Mouse (Mus musculus) spleen, adult 2 months (tissue): ENCODE data around the gene Lyar. TPM values are rescaled to one million over a fixed set of nuclear protein-coding genes. Genes with fewer than 3 reads are reported as not detected.
A peak's percentile ranks its signal among the peaks of the same experiment; 100 is the strongest.

Experiments used
- DNase-seq, 2 experiments: peaks; one replicate each; pipeline versions ENCODE4 v3.0.0 to v3.0.0-alpha.2; 2012 to 2021; ENCODE audit warnings: low spot score in 2 of 2, low read depth in 1 of 2
- H3K27ac ChIP-seq: fragments of 200-500 bp; 2 replicates; pipeline ENCODE4 v1.5.1; 2012; ENCODE audit warnings: low read length, inconsistent platforms; ENCODE audit not compliant: insufficient read depth
- H3K27me3 ChIP-seq: fragments of 200-500 bp; 2 replicates; pipeline ENCODE4 v1.6.1; 2012; ENCODE audit warnings: mild to moderate bottlenecking, moderate library complexity, low read length, inconsistent platforms; ENCODE audit not compliant: control insufficient read depth, insufficient read depth
- H3K36me3 ChIP-seq: fragments of 200-500 bp; 2 replicates; pipeline ENCODE4 v1.6.1; 2012; ENCODE audit warnings: mild to moderate bottlenecking, low read length, inconsistent platforms; ENCODE audit not compliant: control insufficient read depth, insufficient read depth
- H3K4me1 ChIP-seq: fragments of 200-500 bp; 2 replicates; pipeline ENCODE4 v1.6.1; 2011; ENCODE audit warnings: inconsistent platforms; ENCODE audit not compliant: control insufficient read depth, insufficient read depth, insufficient read length
- H3K4me3 ChIP-seq: fragments of 200-500 bp; 2 replicates; pipeline ENCODE4 v1.5.1; 2011; ENCODE audit warnings: mild to moderate bottlenecking, inconsistent platforms; ENCODE audit not compliant: insufficient read depth, insufficient read length; ENCODE audit errors: extremely low read depth
- CTCF ChIP-seq: fragments of 200-500 bp; IDR thresholded peaks from 2 replicates; pipeline ENCODE4 v1.5.1; 2011; ENCODE audit warnings: mild to moderate bottlenecking, inconsistent platforms; ENCODE audit not compliant: insufficient read depth, insufficient read length, insufficient replicate concordance; ENCODE audit errors: extremely low read depth
- POLR2A ChIP-seq: fragments of 200-500 bp; IDR thresholded peaks from 2 replicates; pipeline ENCODE4 v1.6.1; 2011; ENCODE audit warnings: low read depth, low read length, inconsistent platforms
- WGBS: fragments of 180-500 bp; shearing (Covaris S2); methylation state at CpG from one replicate; pipeline ENCODE4 v1.1.7; 2018; 5-methylcytosine and 5-hydroxymethylcytosine counted together
- polyA plus RNA-seq: library from polyadenylated mRNA; depleted of rRNA; stranded (reverse); fragments of >200 nt; gene quantifications from 2 replicates; pipeline ENCODE4 v1.2.3, GENCODE M21; 2012

Lyar gene
- polyA plus RNA-seq, 1 experiment: 3.1 TPM

DNA sequence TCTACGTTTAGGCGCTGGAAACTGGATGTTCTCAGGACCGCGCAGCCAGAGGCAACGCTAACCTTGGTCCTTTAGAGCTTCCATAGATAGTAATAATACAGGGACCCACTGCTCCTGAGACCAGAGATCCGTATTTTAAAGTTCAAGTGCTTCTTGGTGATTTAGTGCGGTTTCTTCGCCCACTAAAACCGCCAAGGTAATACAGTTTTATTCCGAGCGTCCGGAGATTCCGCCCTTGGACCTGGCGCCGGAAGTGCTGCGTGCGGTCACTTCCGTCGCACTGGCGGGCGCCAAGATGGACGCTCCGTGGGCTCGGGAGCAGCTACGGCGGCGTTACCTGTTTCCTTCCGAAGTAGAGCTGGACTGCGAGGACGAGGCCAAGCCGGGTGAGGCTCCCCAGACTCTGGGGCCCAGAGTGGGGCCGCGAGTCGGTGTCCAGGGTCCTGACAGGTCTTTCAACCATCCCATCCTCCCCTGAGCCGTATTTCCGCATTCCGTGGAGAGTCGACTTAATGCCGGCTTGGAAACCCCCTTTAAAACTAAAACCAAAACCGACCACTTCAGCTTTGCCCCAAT is 39.9 kb downstream of the Lyar start, which contains the start of gene Tmem128:
Tmem128 (plus strand) TSS at position 79 of the 576 bp plus-strand sequence.
- WGBS: under 1% methylated on average over 40 of the region's 40 CpGs
- TF ChIP-seq CTCF (no peak), POLR2A (peak; percentile 70)
- Histone ChIP-seq H3K36me3 (peaks cover 26% of the 10 kb centered on the region), H3K27ac (peak within 1 kb of the TSS; percentile 89), H3K4me3 (peak within 1 kb of the TSS; percentile 90), H3K27me3 (no peaks in the 10 kb centered on the region), H3K4me1 (peaks cover 2% of the 10 kb centered on the region; the same call in 1 of the 2 replicates)
- peak; percentile 46 to 48 for DNase-seq

GRCm38 (mm10) chr5:38270942-38271341 is 50.7 kb downstream of the Lyar start:
- Histone ChIP-seq H3K36me3 (peaks cover 18% of the 10 kb centered on the region), H3K27ac (no peak overlapping the region), H3K4me1 (no peaks in the 10 kb centered on the region), H3K4me3 (no peak overlapping the region), H3K27me3 (no peaks in the 10 kb centered on the region)
- no peak for TF ChIP-seq CTCF
- no peak for TF ChIP-seq POLR2A
- WGBS: 96% methylated on average over 3 of the region's 3 CpGs
- no peak for DNase-seq

GRCm38 (mm10) chr5:38273831-38274230 is 53.6 kb downstream of the Lyar start:
- DNase-seq: no peak
- Histone ChIP-seq H3K27me3 (peaks cover 10% of the 10 kb centered on the region), H3K4me1 (no peaks in the 10 kb centered on the region), H3K27ac (no peak overlapping the region), H3K4me3 (no peak overlapping the region), H3K36me3 (peaks cover 6% of the 10 kb centered on the region)
- WGBS: 57% methylated on average over 4 of the region's 4 CpGs
- TF ChIP-seq POLR2A (no peak), CTCF (no peak)

DNA sequence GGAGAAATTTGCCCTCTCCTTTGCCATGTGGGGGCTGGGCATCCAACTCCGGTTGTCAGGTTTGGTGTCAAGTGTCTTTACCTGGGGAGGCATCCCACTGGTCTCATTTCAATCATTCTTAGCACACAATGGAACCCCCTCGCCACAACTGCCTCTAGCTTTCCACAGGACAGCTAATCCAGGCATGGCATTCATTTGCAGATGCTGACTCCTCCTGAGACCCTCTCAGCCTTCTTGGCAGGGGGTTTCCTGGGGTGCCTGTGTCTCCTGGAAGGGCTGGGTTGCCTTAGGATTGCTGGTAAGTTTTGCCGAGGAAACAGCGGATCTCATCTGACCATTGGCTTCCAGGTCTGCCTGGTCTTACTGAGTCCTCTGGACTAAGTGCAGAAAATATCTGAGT is 55.5 kb downstream of the Lyar start, which contains the start of gene Otop1:
Otop1 (plus strand) TSS at position 202 of the 400 bp plus-strand sequence.
- Histone ChIP-seq H3K4me3 (no peak within 1 kb of the TSS), H3K36me3 (no peaks in the 10 kb centered on the region; the same call in none of the 2 replicates), H3K4me1 (no peaks in the 10 kb centered on the region), H3K27ac (no peak within 1 kb of the TSS), H3K27me3 (peaks cover 10% of the 10 kb centered on the region)
- WGBS: 38% methylated on average over 4 of the region's 4 CpGs
- TF ChIP-seq POLR2A (no peak), CTCF (no peak)
- DNase-seq: no peak

DNA sequence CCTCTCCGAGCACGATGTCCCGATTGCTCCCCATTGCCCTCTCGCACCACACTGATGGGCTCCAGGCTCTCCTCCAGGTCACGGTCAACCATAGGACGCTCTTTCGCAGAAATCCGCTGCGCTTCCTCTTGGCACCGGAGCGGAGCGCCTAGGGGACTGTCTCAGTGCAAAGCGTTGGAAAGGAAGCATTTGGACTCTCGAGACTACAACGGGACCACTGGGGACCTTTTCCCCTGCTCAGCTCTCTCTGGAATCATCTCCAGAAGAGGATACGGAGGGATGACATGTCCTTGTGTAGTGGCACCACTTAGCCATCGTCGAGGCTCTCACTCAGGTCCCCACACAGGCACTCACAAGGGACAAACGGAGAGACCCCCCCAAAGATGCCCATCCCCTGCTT is 56.2 kb downstream of the Lyar start:
- Histone ChIP-seq H3K36me3 (no peaks in the 10 kb centered on the region; the same call in 1 of the 2 replicates), H3K27me3 (peaks cover 10% of the 10 kb centered on the region), H3K4me3 (no peak overlapping the region), H3K4me1 (no peaks in the 10 kb centered on the region), H3K27ac (no peak overlapping the region)
- TF ChIP-seq CTCF (no peak), POLR2A (no peak)
- no peak for DNase-seq
- WGBS: 5% methylated on average over 19 of the region's 19 CpGs

DNA sequence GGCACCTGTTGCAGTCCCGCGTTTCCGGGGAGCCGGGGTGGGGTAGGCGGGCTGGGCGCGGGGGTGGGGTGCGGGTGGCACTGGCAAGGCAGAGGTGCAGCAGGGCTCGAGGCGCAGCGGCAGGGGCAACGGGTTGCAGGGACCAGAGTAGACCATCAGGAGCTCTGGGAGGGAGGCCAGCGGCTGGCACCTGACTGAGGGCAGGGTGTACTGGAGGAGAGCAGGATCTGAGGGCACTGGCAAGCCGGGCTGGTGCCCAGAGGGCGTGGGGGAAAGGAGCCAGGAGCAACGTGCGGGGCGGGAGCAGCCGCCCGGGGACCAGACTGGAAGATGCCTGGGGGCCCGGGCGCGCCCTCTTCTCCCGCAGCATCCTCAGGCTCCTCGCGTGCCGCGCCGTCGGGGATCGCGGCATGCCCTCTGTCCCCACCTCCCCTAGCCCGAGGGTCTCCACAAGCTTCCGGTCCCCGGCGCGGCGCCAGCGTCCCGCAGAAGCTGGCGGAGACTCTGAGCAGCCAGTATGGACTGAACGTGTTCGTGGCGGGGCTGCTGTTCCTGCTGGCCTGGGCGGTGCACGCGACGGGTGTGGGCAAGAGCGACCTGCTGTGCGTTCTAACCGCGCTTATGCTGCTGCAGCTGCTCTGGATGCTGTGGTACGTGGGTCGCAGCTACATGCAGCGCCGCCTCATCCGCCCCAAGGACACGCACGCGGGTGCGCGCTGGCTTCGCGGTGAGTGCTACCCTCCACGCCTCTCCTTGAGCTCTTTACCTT is 57.0 kb downstream of the Lyar start:
- Histone ChIP-seq H3K27ac (no peak overlapping the region), H3K4me1 (no peaks in the 10 kb centered on the region), H3K27me3 (peaks cover 10% of the 10 kb centered on the region), H3K36me3 (no peaks in the 10 kb centered on the region), H3K4me3 (no peak overlapping the region)
- DNase-seq: no peak
- no peak for TF ChIP-seq CTCF
- no peak for TF ChIP-seq POLR2A
- WGBS: 6% methylated on average over 64 of the region's 65 CpGs

- no peak overlapping the region for H3K27ac ChIP-seq
- no peaks in the 10 kb centered on the region for H3K4me1 ChIP-seq
- no peaks in the 10 kb centered on the region for H3K36me3 ChIP-seq
- peaks cover 10% of the 10 kb centered on the region for H3K27me3 ChIP-seq
- TF ChIP-seq CTCF: no peak
- no peak for TF ChIP-seq POLR2A
- WGBS: 30% methylated on average over 12 of the region's 12 CpGs
- no peak overlapping the region for H3K4me3 ChIP-seq
- DNase-seq: no peak
Measured at GRCm38 (mm10) chr5:38277936-38278600, 57.8 kb downstream of the Lyar start.
